Mouse (Mus musculus) cortical plate, adult 2 months (tissue): ENCODE results near the gene Fgf10. TPM values are rescaled to one million over a fixed set of nuclear protein-coding genes. Genes with fewer than 3 reads are reported as not detected.
A peak's percentile ranks its signal among the peaks of the same experiment; 100 is the strongest.

Experiments used
- H3K27ac ChIP-seq: fragments of 200-500 bp; 2 replicates; pipeline ENCODE4 v1.5.1; 2012; ENCODE audit warnings: low read length, control low read depth, inconsistent platforms; ENCODE audit not compliant: insufficient read depth
- H3K4me1 ChIP-seq: fragments of 200-500 bp; 2 replicates; pipeline ENCODE4 v1.6.1; 2011; ENCODE audit warnings: low read length; ENCODE audit not compliant: control insufficient read depth, insufficient read depth
- H3K4me3 ChIP-seq: fragments of 200-500 bp; 2 replicates; pipeline ENCODE4 v1.5.1; 2011; ENCODE audit warnings: mild to moderate bottlenecking, low read length, control low read depth; ENCODE audit not compliant: insufficient read depth
- CTCF ChIP-seq: fragments of 200-500 bp; IDR thresholded peaks from 2 replicates; pipeline ENCODE4 v1.5.1; 2011; ENCODE audit warnings: mild to moderate bottlenecking, control low read depth, low read length; ENCODE audit not compliant: insufficient read depth; ENCODE audit errors: extremely low read depth
- POLR2A ChIP-seq: fragments of 200-500 bp; IDR thresholded peaks from 2 replicates; pipeline ENCODE4 v1.6.1; 2011; ENCODE audit warnings: mild to moderate bottlenecking, low read length, control low read depth; ENCODE audit not compliant: insufficient read depth; ENCODE audit errors: extremely low read depth
- polyA plus RNA-seq: library from polyadenylated mRNA; depleted of rRNA; stranded (reverse); fragments of >200 nt; gene quantifications from 2 replicates; pipeline ENCODE4 v1.2.3, GENCODE M21; 2012

Fgf10 gene
- polyA plus RNA-seq, 1 experiment = 2.2 TPM

GRCm38 (mm10) chr13:118715066-118716018, 45.8 kb downstream of the Fgf10 start:
- Histone ChIP-seq H3K4me1 (no peaks in the 10 kb centered on the region; the same call in 1 of the 2 replicates), H3K4me3 (peak overlapping the region; percentile 77), H3K27ac (no peak overlapping the region)
- TF ChIP-seq POLR2A (no peak), CTCF (no peak)

- Histone ChIP-seq H3K4me1 (no peaks in the 10 kb centered on the region; the same call in 1 of the 2 replicates), H3K27ac (no peak overlapping the region), H3K4me3 (peak overlapping the region; percentile 77)
- TF ChIP-seq CTCF (no peak), POLR2A (no peak)
Measured at GRCm38 (mm10) chr13:118716265-118716664, 46.7 kb downstream of the Fgf10 start.

- no peak overlapping the region for H3K27ac ChIP-seq
- TF ChIP-seq CTCF (no peak), POLR2A (no peak)
- H3K4me3 ChIP-seq = peak overlapping the region; percentile 77; the same call in 1 of the 2 replicates
- H3K4me1 ChIP-seq = no peaks in the 10 kb centered on the region; the same call in 1 of the 2 replicates
Measured at GRCm38 (mm10) chr13:118716726-118717125, 47.1 kb downstream of the Fgf10 start.

- no peak overlapping the region for H3K4me3 ChIP-seq
- H3K27ac ChIP-seq = no peak overlapping the region
- H3K4me1 ChIP-seq = no peaks in the 10 kb centered on the region; the same call in 1 of the 2 replicates
- TF ChIP-seq CTCF = no peak
- TF ChIP-seq POLR2A = no peak
Measured at GRCm38 (mm10) chr13:118718396-118718795, 48.8 kb downstream of the Fgf10 start.

- TF ChIP-seq POLR2A (no peak), CTCF (no peak)
- Histone ChIP-seq H3K4me1 (no peaks in the 10 kb centered on the region), H3K27ac (no peak overlapping the region), H3K4me3 (no peak overlapping the region)
Measured at GRCm38 (mm10) chr13:118721668-118722067, 52.1 kb downstream of the Fgf10 start.

GRCm38 (mm10) chr13:118731850-118732552, 62.4 kb downstream of the Fgf10 start:
- no peaks in the 10 kb centered on the region for H3K4me1 ChIP-seq
- no peak overlapping the region for H3K4me3 ChIP-seq
- H3K27ac ChIP-seq = no peak overlapping the region
- no peak for TF ChIP-seq CTCF
- TF ChIP-seq POLR2A = no peak

- no peak overlapping the region for H3K4me3 ChIP-seq
- no peak overlapping the region for H3K27ac ChIP-seq
- no peak for TF ChIP-seq POLR2A
- no peak for TF ChIP-seq CTCF
- H3K4me1 ChIP-seq = no peaks in the 10 kb centered on the region
Measured at GRCm38 (mm10) chr13:118739854-118740411, 70.3 kb downstream of the Fgf10 start.

- Histone ChIP-seq H3K27ac (no peak overlapping the region), H3K4me1 (no peaks in the 10 kb centered on the region), H3K4me3 (no peak overlapping the region)
- TF ChIP-seq CTCF (no peak), POLR2A (no peak)
Measured at GRCm38 (mm10) chr13:118742788-118743187, 73.2 kb downstream of the Fgf10 start.

GRCm38 (mm10) chr13:118744806-118745205, 75.2 kb downstream of the Fgf10 start:
- no peak overlapping the region for H3K4me3 ChIP-seq
- H3K4me1 ChIP-seq = no peaks in the 10 kb centered on the region
- no peak overlapping the region for H3K27ac ChIP-seq
- no peak for TF ChIP-seq CTCF
- no peak for TF ChIP-seq POLR2A

GRCm38 (mm10) chr13:118746427-118746826, 76.8 kb downstream of the Fgf10 start:
- H3K4me1 ChIP-seq = no peaks in the 10 kb centered on the region
- no peak overlapping the region for H3K4me3 ChIP-seq
- no peak overlapping the region for H3K27ac ChIP-seq
- no peak for TF ChIP-seq POLR2A
